Mouse (Mus musculus) gastrocnemius, postnatal 10 days (tissue): ENCODE results near the gene Slc11a2. TPM values are rescaled to one million over a fixed set of nuclear protein-coding genes. Genes with fewer than 3 reads are reported as not detected.
"Not testable (repeated sequence)": the region's sequence is repeated elsewhere in the genome, so short reads cannot be mapped to it uniquely, and the experiment has no call there.

Experiments
- DNase-seq: peaks from one replicate; pipeline ENCODE4 v3.0.0; 2021; ENCODE audit warnings: mixed read lengths
- total RNA-seq, 2 experiments: library from RNA; stranded (reverse); gene quantifications; 2 replicates each; pipeline ENCODE4 v1.2.3; 2021

Gene Slc11a2
- total RNA-seq, 2 experiments from 2014 or later = 23.3 to 31.9 TPM

DNA sequence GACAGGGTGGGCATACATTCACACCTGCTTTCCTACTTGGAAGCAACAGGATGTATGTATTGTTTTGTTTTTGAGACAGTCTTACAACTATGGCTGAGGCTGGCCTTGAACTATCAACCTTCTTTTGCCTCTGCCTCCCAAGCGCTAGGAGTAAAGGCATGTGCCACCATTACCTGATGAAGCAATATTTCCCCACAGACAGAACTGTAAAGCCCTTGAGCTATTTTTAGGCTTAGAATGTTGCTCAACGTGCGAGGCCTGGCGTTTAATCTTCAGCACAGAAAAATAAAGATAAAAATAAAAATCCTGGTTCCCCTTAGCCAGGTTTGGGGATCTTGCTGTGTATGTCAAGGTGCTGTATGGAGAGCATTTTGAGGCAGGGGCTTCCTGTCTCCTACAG lies 11.2 kb upstream of the Slc11a2 start:
- no peak for DNase-seq

DNA sequence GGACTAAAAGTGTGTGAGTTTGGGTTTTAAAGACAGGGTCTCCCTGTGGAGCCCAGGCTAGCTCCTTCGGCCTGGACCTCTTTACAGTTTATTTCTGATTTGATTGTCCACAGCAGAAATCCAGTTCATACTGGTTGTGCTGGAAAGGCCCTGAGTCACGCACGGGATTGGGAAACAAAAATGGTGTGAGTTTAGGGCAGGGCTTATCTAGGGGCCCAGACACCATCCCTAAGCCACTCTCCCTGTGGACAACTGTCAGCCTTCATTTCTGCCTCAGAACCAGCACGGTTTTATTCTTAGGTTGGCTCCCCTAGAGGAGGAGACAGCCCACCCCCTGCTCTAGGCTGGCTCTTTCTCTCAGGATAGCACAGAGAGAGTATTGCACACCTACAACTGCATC lies 8.4 kb upstream of the Slc11a2 start:
- DNase-seq = no peak

GRCm38 (mm10) chr15:100429959-100430565 lies 5.2 kb upstream of the Slc11a2 start:
- DNase-seq = no peak

- DNase-seq = no peak
Observed at GRCm38 (mm10) chr15:100428296-100428905, 3.5 kb upstream of the Slc11a2 start.

DNA sequence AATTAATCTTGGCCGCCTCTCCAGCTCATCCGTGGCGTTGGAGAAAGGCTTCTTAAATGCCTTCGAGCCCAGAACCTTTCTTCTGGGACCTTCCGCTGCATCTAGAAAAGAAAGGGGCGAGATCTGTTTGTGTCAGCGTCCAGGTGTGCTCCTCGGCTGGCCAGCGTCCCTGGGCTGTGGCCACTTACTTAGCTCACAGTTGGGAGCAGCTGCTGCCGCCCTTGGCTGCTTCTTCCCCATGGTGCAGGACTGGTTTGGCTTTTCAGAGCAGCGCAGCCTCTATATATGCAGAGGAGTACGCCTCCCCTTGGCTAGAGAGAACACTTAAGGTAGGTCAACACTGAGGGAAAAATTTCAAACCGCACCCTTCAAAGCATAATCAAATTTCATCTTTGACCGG lies 956 bp downstream of the Slc11a2 start:
- no peak for DNase-seq

DNA sequence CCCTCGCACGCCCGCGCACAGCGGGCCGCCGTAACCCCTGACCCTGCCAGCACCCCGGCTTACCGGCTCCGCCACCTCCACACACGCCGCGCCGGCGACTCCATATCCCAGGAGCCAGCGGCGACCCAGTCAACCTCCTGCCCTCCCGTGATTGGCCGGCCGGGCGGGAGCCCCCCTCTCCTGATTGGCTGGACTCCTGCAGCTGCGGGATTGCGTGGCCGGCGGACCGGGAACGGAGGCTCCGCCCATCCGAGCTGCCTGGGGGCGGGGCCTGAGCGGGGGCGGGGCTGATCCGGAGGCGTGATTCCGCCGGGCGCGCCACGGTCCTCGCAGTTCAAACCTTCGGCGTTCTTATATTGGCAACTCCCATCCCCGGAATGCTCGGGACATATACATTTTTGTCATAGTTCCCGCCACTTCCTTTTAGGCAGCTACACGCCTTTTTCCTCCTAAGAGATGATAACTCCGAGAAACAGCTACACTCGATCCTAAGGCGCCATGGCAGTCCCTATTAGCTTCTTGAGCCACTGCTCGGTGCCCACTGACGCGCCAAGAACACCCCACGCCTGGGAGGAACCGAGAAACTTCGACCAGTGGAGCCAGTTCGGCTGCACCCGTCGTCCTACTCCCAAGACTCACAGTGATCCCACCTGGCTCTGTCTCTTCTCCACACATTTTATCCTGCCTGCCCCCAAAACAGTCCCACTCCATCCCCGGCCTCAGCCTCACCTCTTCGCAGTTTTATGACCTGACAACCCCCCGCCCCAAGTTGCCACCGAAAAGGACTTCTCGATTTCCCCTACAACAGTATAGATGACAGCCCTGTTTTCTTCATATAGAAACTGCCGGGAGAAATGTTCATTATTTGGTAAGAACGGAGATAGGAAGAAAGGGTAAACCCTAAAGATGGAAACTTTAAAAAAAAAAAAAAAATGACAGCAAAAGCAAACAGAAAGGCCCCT lies 1.7 kb downstream of the Slc11a2 start:
- DNase-seq = peak; percentile 96

GRCm38 (mm10) chr15:100422476-100422875 lies 2.4 kb downstream of the Slc11a2 start:
- DNase-seq = no peak

- DNase-seq = not testable (repeated sequence)
Observed at GRCm38 (mm10) chr15:100421758-100422197, 3.1 kb downstream of the Slc11a2 start, which contains the start of gene Gm5475. Gm5475 (plus strand) TSS chr15:100422147.

DNA sequence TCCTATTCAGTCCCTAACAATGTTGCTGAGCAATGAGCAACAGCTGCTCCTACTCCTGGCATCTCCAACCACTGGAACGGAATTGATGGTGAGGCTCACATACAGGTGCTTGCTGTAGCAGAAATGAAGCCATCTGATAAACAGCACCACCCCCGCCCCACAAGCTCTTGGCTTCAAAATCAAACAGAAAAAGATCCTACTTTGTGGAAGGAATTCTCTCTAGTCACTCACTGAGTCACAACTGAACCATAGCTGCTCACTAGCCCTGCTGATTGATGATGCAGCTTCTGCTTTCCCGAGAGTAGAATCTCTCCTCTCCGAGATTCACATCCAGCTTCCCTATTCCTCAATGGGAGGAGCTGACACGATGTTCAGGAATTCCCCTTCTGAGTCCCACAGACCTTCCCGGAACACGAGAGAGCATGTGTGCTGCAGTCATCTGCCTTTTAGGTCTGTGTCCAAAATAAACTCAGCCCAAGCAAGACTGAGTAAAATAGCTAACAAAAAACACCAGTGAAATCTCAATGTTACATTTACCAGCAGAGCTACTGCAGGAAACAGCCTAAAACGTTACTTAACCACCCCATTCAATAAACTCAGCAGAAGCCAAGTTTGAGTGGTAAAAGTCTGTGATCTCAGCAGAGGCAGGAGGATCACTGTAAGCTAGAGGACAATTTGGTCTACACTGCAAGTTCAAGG lies 3.7 kb downstream of the Slc11a2 start:
- no peak for DNase-seq

- DNase-seq = no peak
Observed at GRCm38 (mm10) chr15:100419901-100420745, 4.7 kb downstream of the Slc11a2 start.

GRCm38 (mm10) chr15:100419311-100419710 lies 5.6 kb downstream of the Slc11a2 start:
- no peak for DNase-seq

GRCm38 (mm10) chr15:100417854-100418450 lies 6.9 kb downstream of the Slc11a2 start:
- no peak for DNase-seq

DNA sequence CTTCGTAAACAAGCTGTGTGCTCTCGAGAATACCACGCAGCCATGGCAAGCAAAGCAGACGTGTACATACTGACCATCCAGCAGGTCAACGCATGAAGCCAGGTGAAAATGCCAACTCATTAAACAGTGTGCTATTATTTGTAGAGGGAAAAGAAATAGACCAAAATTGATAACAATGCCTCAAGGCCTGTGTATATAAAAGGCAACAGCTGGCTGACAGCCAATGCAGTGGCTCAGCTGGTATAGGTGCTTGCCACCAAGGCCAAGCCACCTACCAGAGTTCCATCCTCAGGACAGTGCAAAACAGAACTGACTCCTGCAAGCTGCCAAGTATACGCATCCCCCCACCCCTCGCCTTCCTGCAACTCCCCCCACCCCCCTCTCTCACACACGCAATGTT lies 9.2 kb downstream of the Slc11a2 start:
- no peak for DNase-seq

DNA sequence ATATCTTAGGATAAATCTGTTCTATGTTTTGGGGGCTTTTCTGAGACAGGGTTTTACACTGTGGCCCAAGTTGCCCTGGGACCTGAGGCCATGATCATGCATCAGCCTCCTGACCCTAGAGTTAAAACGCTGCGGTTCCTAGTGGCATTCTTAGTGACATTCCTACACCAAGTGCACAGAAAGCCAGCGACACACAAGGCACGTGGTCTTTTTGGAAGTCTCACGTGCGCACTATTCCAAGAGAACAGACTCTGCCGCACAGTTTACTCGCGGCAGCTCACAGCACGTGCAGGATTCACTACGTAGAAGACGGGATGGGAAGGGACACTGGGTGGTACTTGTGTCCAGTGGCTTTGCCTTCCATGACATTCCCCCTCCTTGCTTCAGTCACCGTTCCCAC lies 9.9 kb downstream of the Slc11a2 start:
- DNase-seq = no peak

DNA sequence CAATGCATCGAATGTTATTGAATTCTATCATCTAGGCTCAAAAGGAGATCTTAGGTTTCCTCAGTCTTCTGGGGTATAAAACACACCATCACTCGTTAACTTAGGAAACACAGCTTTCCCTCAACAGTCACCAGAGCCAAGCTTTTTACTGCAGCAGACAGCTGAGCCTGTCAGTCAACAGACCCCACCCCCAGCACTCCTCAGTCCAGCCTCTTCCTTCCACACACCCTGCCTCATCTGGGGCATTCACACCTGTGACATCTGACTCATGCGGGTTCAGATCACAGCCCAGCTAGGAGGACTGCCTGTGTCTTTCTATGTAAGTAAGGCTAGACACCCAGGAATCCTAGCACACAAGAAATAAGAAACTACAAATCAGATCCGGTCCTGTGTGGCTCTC lies 10.9 kb downstream of the Slc11a2 start:
- DNase-seq = no peak

DNA sequence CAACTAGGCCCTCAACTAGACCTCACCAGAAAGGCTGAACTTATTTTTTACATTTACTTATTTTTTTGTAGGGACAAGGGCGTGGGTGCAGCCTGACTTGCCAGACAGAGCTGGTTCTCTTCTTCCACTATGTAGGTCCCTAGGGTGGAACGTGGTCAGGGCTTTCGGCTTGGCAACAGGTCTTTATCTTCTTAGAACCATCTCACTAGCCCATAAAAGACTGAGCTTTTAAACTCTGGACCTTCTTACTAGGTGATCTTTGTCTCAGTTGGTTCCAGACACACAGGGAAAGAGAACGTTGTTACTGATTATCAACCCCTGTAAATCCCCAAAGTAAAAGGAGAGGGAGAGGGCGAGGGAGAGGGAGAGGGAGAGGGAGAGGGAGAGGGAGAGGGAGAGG lies 11.6 kb downstream of the Slc11a2 start:
- DNase-seq = no peak

DNA sequence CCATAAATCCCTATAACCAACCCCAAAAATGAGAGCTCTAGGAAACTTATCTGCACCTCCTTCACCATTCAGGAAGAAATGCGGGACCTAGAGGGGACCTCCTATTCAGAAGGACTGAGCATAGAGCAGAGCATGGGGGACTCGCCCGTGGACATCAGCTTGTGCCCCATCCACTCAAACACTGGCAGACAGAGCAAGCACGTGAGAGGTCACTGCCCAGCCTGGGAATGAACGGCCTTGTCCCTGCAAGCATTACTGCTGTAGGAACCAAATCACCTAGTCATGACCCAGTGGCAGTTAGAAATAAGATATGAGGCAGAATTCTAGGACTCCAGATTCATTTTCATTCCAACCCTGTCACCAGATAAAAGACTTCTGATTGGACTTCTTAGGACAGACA lies 13.1 kb downstream of the Slc11a2 start:
- DNase-seq = no peak

GRCm38 (mm10) chr15:100410918-100411672 lies 13.8 kb downstream of the Slc11a2 start:
- DNase-seq = no peak

GRCm38 (mm10) chr15:100406088-100406487 lies 18.8 kb downstream of the Slc11a2 start:
- no peak for DNase-seq

DNA sequence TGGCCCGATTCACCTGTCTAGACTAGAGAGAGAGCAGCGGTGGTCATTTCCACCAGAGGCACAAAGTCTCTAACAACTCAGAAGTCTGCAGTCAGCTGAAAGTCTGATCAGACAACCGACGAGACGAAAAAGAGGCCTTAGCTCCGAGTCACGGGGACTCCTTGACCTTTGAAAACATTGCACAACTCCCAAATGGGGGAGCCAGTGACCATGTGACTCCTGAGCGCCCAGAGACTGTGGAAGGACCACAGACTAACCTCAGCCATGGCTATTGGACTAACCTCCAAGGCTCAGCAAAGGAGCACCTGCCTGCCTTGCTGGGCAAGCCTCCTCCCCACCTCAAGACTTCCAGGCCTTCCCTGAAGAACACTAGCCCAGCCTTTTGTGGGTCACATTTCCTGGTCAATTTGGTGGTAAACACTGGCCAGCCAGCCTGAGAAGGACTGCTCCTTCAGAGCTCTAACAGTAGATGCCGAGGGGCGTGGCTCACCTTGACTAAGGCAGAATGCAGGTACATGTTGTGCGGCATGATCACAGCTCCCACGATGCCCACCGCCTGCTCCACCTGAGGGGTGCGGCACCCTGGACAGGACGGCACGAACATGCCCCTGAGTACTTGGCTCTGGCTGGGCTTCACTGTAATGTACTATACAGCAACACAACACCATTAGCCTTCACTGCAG lies 21.4 kb downstream of the Slc11a2 start:
- no peak for DNase-seq
